Mouse (Mus musculus): ENCODE measurements around the gene Mrps36.

- TF ChIP-seq GATA1 (IDR thresholded peaks at IDR 0.05; ENCODE audit: borderline replicate concordance, low read length) (no peak), FLI1 (IDR thresholded peaks at IDR 0.05; ENCODE audit: low read length) (no peak)
Measured at GRCm38 (mm10) chr13:100730153-100730860, 14.2 kb downstream of the Mrps36 start.
